Mouse (Mus musculus): Measurements from ENCODE around the gene Olig2. TPM values are rescaled to one million over a fixed set of nuclear protein-coding genes. Genes with fewer than 3 reads are reported as not detected.

Gene Olig2
- not detected for total RNA-seq (2021)
- long read RNA-seq, experiment 1 = 0 reads
- long read RNA-seq, experiment 2 = 0 reads

- DNase-seq = no peak
Measured at GRCm38 (mm10) chr16:91225233-91226037, at the start of gene Olig2. Olig2 (plus strand) TSS chr16:91225457.

DNA sequence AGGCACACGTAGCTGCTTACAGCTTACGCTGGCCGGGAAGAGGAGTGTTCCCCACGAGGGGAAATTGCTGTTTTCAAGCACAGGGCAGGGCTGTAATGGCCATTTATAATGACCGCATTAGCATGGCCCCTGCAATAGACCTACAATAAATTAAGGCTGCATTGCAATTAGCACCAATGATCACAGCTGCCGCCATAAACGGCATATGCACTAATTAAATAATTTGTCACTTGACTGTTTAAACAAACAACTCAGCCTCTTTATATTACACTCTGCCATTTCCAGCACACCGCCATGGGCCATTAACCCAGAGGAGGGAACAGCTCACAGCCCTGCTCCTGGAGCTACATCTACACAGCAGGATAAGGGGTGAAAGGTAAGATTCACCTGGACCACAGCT is 49.4 kb upstream of the Olig2 start:
- DNase-seq = no peak

GRCm38 (mm10) chr16:91187046-91187445 is 38.2 kb upstream of the Olig2 start:
- DNase-seq = no peak

- DNase-seq = no peak
Measured at GRCm38 (mm10) chr16:91187662-91188061, 37.6 kb upstream of the Olig2 start.

DNA sequence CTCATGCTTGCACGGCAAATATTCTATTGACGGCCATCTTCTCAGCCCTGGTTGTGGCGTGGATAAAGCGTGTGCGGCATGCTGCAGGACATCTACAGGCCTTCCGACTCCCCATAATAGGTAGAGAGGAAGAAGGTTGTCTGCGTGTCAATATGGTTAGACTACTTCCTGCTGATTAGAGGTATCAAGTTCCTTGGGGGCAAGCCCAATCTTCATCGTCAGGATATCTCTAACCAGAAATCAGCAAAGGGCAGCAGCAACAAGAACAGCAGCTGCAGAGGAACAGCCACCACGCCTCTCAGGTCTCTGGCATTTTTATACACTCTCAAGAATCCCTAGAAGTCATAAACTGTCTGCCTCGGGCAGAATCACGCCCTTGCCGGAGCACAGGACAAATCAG is 37.0 kb upstream of the Olig2 start:
- DNase-seq = no peak

- no peak for DNase-seq
Measured at GRCm38 (mm10) chr16:91191233-91191632, 34.0 kb upstream of the Olig2 start.

- DNase-seq = no peak
Measured at GRCm38 (mm10) chr16:91191663-91192237, 33.5 kb upstream of the Olig2 start.

DNA sequence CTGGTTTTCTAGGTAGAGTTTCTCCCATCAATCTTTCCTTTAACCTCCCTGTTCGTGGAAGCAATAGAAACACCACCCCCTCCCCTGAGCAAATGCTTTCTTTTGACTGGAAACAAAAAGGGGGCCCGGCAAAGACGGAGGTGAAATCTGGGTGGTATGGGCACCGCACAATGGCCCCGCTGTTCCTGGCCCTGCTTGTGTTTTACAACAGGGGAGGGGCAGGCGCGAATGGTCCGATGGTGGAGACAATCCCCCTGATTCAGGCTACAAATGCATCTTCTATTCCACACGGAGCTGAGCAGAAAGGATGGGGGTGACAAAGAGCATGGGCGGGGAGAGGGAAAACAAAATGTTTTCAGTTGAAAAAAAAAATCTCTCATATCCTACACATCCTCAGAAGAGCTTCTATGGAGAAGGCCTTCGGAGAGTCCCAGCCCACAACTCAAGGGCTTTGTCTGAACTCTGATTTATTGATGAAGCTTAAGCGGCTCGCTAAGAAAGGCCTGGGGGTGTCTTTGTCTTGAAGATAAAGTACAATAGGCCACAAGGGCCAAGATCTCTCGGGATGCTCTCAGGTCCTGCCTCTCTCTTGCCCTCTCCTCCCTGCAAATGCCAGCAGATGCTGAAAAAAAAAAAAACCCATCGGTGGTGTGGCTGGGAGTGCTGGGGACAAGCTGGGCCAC is 32.4 kb upstream of the Olig2 start:
- DNase-seq = no peak

DNA sequence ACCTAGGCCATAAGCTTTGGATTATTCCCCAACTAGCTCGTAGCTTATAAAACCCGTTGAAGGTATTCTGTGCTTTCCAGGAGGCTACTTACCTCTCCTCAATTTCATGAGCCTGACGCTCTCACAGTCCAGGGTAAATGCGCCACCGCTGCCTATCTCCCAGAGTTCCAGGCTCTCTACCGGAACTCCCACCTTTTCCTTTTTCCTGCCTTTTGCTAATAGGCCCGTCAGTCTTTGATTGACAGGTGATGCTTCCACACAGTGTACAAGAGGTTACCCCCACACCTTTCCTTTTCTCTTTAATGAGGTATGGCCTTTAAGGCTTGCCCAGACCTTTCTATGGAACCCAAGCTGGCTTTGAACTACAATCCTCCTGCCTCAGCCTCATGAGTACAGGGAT is 25.4 kb upstream of the Olig2 start:
- no peak for DNase-seq

- DNase-seq = no peak
Measured at GRCm38 (mm10) chr16:91202989-91203388, 22.3 kb upstream of the Olig2 start.

- DNase-seq = no peak
Measured at GRCm38 (mm10) chr16:91206371-91206770, 18.9 kb upstream of the Olig2 start.

- no peak for DNase-seq
Measured at GRCm38 (mm10) chr16:91217077-91217476, 8.2 kb upstream of the Olig2 start.

- no peak for DNase-seq
Measured at GRCm38 (mm10) chr16:91217948-91218347, 7.3 kb upstream of the Olig2 start.

- no peak for DNase-seq
Measured at GRCm38 (mm10) chr16:91219246-91219645, 6.0 kb upstream of the Olig2 start.

DNA sequence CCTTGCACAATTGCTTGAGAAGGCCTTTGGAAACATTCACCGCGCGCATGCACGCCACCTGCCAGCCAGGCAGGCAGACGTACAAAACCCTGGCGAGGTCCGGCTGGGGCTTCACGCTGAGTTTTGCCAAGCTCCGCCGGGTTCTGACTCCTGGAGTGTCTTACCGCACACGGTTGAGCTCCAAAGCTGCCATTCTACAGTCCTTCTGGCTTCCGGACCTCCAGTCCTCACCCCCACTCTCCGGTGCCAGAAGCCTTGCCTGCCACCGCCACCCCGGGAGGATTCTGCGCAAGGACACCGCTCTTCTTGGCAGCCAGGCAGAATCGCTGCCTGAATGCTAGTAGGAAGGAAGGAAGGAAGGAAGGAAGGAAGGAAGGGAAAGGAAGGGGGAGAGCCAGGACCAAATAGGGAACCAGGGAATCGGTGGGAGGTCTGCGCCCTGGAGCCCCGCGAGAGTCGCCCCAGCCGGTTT is 3.0 kb upstream of the Olig2 start:
- DNase-seq = no peak

DNA sequence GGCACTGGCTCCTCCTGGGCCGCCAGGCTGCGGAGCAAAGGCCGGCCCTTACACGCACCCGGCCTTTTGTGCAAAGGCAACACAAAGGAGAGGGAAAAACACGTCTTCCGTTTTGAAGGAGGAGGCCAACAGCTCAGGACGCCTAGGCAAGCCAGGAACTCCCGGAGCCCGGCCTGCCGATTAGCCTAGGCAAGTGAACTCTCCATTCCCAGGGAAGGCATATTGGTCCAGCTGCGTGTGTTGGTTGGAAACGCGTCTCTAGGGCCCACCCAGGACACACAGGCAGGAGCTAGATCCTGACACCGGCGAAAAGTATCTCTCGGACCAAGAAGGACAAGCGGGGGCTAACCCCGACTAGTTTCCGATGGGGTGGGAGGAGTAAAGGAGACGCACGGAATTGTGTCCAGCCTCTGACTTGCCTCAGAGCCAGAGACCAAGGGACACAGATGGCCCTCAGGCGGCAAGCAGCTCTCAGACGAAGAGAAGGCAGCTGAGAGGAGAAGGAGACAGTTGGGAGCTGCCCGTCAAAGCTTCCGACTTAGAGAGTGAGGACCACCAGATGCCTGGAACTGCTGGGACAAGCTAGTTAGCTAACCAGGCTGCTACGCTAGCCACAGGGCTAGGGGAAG is 2.5 kb upstream of the Olig2 start:
- no peak for DNase-seq

- no peak for DNase-seq
Measured at GRCm38 (mm10) chr16:91223327-91224067, 1.8 kb upstream of the Olig2 start.

- no peak for DNase-seq
Measured at GRCm38 (mm10) chr16:91224068-91224402, 1.2 kb upstream of the Olig2 start.

DNA sequence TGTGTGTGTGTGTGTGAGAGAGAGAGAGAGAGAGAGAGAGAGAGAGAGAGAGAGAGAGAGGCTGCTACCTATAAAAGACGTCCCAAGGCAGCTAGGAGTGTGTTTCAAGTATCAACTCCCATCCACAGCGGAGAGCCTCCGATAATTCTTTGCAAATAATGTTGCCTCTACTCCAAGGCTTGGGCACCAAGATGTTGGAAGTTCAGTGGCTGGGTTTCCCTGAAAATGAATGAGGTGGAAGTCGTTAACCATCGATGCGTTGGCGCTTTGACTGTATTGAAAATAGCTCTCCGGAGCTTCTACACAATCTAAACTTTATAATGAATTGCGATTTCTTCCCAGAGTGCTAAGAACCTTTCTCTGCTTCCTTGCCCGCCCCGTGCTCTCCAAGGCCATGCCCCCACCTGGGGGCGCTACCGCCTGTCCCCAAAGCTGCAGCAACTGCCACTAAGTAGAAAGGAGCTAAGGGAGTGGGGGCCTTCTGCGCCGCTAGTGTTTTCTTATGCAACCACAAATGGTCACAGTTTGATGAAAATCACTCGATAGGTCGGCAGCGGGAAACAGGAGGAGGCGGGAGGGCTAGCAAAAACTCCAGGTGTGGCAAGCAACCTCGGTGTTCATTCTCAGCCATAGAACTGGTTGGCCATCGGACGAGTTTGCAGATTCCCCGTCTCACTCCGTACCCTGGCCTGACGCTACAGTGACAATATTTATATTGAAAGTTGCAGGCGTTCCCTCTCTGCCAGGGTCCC is 600 bp upstream of the Olig2 start:
- DNase-seq = no peak

GRCm38 (mm10) chr16:91226038-91226882 is 1.0 kb downstream of the Olig2 start:
- no peak for DNase-seq
